Mouse (Mus musculus) A20 (cell line): ENCODE results near the gene Pcbp4.

Experiments used
- DNase-seq: peaks from one replicate; pipeline ENCODE4 v3.0.0-alpha.2; 2011; ENCODE audit warnings: low read depth, low spot score

Gene Pcbp4

DNA sequence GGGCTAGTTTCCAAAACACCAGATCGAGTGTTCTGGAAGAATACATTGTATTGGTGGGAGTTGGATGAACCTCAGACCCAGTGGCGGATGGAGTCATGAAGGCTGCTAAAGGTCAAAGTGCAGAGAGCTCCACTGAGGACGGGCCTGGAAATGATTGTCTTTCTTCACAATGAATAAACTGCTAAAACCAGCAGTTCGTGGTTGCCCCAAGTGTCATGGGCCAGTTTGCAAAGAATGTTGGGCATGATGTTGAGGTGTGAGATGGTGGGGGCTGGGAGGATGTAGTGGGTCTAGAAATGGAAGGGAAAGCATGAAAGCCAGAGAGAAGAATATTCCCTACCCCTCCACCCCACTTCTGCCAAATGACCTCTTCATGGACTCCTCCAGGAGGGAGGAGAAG, 8.3 kb upstream of the Pcbp4 start:
- DNase-seq = no peak

DNA sequence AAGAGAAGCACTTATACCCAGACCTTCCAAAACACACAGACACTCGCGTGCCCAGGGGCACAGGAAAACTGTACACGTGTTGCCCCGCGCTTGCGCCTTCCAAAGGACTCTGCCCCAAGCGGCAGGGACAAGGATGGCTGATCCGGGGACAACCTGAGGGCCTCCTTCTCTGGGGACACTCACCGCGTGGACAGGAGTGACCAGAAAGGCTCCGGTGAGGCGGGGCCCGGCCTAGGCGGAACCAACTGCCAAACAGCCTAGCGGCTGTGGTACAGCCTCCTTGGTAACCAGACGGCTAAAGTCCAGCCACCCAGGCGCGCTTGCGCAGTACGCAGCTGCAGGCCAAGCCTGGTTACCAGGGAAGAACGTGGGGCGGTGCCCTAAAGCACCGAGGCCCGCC, 5.7 kb upstream of the Pcbp4 start, which contains the start of the genes Abhd14b and Abhd14a:
TSS of gene Abhd14b (plus strand) at position 112 of the 400 bp plus-strand sequence.
TSS of gene Abhd14a (minus strand) at position 331 of the 400 bp plus-strand sequence.
- DNase-seq = peak; percentile 94

DNA sequence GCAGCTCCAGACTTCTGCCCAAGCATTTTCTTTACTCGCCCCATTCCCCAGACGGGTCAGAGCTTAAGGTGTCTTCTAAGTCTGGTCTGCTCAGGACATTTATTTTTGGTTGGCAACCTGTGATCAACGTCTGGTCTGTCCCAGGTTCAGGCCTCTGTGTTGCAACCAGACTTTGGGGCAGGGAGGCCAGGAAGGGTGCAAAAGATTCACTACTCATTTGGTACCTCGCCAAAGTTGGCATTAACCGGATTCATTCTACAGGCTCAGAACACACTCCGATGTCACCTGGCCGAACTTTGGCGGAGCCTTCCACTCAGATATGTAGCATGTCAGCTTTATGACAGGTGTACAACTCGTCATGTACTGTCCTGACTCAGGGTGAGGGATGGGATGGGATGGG, 5.1 kb upstream of the Pcbp4 start:
- no peak for DNase-seq

DNA sequence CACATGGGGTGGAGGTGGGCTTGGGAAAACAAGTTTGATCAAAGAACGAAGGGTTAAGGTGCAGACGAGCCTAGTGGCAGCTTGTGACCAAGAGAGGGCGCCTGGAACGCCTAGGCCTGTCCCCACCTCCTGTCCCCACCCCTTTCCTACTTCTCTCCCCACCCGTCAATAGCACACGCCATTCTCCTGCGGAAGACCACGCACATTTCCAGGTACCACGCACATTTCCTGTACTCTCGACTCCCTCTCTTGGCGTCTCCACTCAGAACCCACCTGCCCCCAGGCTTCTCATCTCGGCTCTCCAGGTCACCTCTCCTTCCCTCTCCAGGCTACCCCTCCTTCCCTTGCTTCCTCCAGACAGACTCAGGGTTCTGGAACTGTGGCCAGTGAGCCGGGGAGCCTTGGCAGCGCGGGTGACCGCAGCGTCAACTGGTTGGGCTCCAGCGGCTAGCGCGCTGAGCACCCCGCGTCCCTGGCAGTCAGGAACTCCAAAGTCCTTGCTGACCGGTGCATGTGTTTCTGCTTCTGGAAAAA, 4.5 kb upstream of the Pcbp4 start:
- peak; percentile 65 for DNase-seq

DNA sequence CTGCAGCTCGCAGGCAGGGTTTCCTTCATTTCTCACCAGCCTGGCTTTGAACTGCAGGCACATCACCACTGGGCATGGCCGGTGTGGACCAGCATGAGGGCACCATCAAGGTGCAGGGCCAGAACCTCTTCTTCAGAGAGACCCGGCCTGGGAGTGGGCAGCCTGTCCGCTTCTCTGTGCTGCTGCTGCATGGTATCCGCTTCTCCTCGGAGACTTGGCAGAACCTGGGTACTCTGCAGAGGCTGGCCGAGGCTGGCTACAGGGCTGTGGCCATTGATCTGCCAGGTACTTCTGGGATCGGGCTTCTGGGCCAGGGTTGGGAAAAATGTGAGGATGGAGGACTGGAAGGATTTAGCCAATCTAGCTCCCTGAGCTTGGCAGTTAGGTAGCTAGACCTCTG, 3.1 kb upstream of the Pcbp4 start:
- no peak for DNase-seq

DNA sequence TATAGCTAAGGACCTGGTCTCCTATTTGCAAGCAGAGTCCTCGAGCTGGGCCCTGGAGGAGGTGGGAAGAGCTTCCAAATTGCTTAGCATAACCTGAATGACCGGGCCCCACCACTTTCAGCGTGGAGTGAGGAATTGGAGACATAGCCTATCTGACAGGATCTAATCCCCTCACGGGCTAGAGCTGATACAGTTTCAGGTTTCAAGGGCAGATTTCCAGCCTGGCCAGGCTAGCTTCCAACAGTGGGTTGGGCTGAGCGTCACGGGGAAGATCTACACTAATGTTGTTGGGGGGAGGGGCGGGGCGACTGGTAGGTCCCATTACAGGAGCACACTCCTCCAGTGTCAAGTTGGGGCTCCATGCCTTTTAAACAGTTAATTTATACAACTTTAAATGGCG, 2.4 kb upstream of the Pcbp4 start:
- no peak for DNase-seq

DNA sequence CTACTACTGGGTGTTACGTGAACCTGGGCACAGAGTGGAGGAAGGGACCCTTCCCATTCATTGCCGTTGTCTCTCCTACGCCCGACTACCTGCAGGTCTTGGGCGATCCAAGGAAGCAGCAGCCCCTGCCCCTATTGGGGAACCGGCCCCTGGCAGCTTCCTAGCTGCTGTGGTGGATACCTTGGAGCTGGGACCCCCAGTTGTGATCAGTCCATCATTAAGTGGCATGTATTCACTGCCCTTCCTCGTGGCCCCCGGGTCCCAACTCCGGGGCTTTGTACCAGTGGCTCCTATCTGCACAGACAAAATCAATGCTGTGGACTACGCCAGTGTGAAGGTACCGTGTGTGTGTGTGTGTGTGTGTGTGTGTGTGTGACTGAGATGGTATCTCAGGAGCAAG, 1.8 kb upstream of the Pcbp4 start:
- no peak for DNase-seq

DNA sequence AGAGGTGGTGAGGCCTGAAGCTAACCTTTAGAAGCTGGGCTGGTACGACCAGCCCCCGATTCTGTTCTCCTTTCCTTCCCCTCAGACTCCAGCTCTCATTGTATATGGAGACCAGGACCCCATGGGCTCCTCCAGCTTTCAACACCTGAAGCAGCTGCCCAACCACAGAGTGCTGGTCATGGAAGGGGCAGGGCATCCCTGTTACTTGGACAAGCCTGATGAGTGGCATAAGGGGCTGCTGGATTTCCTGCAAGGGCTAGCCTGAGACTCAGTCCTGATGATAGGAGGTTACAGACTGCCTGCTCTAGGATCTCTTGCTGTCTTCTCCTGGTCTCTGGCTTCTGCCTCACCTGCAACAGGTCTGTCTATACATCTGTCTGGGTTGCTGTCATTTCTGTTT, 1.2 kb upstream of the Pcbp4 start:
- no peak for DNase-seq

DNA sequence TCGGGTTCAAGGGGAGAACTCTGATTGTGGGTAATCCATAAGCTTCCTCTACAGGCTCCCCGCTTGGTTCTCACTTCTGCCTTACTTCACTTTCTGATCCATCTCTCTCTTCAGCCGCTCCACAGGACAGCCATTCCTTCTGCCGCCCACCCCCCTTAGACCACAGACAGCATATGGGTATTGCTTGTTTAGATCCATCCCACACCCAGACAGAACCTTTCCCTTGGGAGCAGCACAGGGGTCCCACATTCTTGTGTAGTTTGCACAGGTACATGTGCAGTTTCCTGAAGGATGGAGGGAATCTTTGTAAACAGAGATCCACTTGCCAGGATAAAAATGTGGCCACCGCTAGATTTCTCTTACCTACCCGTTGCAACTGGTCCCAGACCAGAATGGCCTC, 740 bp upstream of the Pcbp4 start:
- DNase-seq = no peak

DNA sequence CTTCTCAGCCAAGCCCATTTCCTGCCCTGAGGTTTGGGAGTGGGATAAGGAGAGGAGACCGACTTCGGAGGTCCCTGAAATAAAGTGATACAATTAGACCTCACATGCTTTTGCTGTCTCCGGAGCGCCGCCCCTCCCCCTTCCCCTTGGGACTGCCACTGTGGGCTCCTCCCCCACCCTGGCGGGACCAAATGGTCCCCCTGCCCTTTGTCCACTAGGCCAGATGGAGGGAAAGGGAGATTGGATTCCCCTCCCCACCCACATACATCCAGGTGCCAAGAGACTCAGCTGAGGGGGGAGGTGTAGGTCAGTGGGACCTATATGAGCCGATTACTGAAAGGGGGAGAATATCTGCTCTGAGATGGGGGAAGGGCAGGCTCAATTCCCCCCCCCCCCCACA, 270 bp upstream of the Pcbp4 start:
- peak; percentile 67 for DNase-seq

DNA sequence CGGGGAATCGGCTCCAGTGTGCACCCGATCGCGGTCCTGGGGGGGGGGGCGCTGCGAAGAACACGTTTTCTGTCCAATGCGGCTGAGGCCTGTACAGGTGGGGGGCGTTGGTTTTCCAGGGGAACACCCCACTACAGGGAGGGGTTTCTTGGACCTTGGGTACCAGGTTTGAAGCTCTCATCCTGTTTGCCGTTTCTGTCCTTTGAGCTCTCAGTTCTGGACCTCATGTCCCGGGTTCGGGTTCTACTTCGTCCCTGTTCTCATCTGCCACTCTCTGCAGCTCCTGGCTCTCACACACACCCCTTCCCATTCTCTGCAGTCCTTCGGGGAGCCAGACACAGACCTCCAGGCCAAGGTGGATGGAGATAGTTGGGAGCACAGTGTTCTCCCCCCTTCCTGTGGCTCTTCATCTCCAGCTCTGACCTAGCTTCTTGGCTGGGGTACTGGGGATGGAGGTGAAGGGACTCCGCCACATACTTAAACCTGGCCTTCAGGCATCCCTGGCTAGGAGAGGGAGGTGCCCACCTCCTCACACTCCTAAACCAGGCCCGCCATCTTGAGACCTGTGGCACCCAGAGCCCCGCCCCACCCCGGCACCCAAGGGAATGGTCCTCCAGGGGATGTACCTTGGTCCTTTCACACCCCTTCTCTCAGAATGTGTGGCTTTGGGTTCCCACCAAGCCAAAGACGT, 1.1 kb downstream of the Pcbp4 start:
- DNase-seq = no peak

DNA sequence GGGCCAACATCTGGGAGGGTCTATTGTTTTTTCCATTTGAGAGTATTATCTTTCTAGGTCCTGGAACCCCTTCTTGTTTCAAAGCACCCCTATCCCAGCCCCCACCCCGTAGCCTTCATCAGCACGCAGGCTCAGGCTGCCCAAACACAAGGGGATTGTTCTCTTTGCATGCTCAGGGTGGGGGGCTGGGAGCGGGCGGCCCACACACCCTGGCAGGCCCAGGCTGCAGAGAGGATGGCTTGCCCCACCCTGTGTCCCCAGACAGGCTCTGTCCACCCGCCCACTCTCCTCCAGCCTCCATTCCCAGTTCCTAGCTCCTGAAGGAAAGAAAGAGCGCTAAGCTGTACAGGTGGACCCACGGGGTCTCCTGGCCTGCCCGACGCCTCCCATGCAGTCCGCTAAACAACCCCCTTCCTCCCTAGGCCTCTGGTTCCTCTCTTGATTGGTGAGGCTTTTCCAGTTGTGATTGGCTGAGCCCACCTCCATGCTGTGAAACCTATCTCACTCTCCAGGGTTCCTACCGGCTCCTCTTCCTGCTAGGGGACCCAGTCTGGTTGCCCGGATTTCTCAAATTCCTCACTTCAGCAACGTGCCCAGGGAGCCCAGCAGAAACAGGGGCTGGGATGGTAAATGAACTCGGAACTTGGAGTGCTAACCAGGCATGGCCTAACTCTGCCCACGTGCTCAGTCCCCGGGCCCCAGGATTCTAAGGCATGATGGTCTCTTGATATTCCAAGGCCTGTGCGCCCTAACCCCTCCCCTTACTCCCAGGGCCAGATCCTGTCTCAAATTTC, 2.0 kb downstream of the Pcbp4 start:
- DNase-seq = no peak

DNA sequence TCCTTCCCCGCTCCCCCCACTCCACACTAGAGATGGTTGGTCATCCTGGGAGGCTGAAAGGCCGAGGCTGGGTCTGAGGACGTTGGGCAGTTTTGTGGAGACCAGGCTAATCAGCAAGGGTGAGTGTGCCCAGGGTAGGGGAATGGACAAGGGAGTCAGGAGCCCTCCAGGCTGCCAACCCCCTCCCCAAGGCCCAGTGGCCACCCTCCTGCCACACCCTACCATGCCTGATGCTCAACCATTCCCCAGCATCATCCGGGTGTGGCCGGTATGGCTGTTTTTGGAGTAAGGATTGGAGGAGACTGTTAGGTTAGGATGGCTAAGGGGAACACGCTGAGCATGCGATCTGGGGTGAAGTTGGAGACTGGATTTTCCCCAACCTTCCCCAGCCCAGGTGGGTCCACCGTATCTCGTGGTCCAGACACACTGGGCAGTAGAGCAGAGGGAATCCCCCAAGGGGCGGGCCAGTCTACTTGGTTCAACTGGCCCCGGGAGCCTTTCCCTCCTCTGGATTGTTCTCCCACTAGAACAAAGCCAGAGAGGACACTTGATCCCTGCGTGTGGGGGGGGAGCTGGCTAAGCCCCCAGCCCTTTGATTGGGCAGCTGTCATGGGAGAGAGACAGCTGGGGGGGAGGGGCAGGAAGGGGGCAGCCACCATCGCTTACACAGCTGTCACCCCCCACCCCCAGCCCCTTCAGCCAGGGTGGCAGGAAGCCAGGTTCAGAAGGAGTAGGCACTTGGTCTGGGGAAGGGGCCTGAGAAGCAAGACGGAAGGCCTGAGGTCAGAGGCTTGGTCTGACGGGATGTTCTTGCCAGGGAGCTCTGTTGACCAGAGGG, 3.5 kb downstream of the Pcbp4 start:
- DNase-seq = no peak

DNA sequence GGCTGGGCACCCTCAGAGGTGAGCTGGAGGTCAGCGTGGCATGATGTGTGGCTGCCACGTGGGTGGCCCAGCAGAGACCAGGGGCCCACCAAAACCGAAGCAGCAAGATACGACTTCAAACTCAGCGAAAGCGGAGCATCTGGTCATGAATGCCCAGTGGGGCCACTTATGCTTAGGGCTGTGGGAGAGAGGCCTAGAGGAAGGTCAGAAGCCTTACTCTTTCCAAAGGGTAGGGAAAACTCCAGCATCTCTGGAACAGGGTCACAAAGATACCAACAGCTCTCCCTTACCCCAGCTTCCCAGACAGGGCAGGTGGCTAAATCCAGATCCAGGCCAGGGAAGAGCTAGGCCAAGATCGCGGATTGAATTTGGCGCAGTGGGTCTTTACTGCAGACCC, 4.1 kb downstream of the Pcbp4 start:
- DNase-seq = no peak

DNA sequence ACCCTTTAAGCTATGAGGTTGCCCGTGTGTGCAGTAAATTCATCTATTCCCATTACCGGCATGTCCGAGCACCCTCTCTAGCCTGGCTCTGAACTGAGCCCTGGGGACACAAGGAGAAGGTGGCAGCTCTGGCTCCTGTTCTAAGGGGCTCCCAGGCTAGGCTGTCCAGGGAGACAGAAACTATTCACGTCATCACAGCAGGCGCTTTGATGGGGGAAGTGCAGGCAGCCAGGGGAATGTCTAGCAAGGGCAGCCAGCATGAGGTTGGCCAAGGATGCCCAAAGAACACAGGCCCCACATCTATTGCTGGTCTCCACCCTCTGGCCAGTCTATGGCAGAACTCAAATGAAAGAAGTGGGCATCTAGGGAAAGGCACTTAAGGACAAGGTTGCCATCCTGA, 4.8 kb downstream of the Pcbp4 start:
- no peak for DNase-seq

DNA sequence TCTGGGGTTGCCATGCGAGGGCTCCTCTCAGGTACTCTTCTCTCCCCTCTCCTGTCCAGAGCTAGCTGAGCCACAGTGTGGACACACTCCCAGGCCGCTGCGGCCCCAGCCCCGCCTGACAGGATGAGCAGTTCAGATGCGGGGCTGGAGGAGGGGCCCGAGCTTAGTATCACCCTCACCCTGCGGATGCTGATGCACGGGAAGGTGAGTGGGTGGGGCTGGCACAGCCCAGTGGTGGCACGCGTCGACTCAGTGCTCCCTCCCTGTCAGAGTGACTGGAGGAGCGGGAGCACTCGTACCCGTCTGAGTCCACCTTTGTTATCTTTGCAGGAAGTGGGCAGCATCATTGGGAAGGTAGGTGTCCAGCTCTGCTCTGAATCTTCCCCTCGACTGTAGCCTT, 6.9 kb downstream of the Pcbp4 start:
- DNase-seq = no peak

DNA sequence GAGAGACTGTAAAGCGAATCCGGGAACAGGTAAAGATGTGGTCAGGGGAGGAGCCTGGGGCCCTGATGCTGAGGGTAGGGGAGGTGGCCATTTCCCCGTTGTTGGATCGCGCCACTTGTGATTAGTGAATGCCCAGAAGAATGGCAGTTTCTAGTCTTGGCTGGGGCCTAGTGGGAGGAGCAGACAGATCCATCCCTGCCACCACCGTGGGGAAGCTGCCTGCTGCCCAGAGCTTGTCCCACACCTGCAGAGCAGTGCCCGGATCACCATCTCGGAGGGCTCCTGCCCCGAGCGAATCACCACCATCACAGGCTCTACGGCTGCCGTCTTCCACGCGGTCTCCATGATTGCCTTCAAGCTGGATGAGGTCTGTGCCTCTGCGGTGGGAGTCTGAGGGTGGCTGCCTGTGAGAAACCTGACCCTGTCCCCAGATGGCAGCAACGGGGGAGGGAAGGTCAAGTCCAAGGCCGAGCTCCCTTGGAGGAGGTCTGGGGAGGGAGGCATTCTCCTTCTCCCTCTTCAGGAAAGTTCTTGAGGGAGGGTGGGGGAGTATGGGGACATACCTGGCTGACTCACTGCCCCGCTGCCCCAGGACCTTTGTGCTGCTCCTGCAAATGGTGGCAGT, 7.4 kb downstream of the Pcbp4 start:
- DNase-seq = no peak

DNA sequence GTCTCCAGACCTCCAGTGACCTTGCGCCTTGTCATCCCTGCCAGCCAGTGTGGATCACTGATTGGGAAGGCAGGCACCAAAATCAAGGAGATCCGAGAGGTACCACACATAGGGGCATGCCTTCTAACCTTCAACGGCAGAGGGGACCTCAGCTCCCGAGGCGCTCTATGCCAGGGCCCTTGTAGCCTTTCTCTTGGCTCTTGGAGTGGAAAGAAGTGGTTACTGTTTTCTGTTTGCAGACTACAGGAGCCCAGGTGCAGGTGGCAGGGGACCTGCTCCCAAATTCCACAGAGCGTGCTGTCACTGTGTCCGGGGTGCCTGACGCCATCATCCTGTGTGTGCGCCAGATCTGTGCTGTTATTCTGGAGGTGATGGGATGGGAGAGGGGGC, 7.9 kb downstream of the Pcbp4 start:
- no peak for DNase-seq

DNA sequence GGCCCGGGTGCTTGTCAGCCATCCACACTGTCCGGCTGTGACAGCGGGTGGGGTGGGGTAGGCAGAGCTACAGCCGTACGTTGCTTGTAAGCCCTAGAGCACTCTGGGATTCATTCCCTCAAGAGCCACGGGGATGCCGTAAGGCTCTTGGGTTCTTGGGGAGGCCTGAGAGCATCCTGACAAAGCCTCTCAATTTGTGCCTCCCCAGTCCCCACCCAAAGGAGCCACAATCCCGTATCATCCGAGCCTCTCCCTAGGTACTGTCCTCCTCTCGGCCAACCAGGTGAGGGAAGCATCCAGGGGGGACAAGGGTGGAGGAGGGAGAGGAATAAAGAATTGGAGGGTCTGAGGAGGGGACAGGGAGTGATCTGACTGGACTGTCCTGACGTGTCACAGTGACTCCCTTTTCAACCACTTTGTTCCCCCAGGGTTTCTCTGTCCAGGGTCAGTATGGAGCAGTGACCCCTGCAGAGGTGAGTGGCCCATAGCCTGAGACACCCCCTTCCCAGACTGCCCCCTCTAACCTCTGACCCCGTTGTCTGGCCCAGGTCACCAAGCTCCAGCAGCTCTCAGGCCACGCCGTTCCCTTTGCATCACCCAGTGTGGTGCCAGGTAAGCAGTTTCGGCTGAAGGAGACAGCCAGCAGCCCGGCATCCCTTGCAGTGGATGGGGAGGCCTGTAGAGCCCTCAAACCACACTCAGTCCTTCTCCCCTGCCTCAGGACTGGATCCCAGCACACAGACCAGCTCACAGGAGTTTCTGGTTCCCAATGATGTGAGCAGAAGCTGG, 8.7 kb downstream of the Pcbp4 start:
- DNase-seq = no peak

DNA sequence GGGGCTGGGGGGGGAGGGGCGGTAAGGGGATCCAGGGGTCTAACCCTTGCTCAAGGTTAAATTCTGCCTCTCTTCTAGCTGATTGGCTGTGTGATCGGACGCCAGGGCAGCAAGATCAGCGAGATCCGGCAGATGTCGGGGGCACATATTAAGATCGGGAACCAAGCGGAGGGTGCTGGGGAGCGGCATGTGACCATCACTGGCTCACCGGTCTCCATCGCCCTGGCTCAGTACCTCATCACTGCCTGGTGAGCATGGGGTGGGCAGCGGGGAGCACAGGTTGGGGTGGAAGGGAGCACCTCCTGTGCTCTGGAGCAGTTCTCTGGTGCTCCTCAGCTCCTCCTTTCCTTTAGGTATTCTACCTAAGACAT, 9.3 kb downstream of the Pcbp4 start:
- DNase-seq = no peak
